Mouse (Mus musculus) Patski (cell line): ENCODE results near the gene Ube3c. TPM values are rescaled to one million over a fixed set of nuclear protein-coding genes. Genes with fewer than 3 reads are reported as not detected.
A peak's percentile ranks its signal among the peaks of the same experiment; 100 is the strongest.

Experiments
- ATAC-seq: fragments of 100-300 bp; one replicate; pipeline ENCODE4 v1.8.0; 2021
- CTCF ChIA-PET: fragments of 350-600 bp; sonication (Branson Sonifier 250); formaldehyde crosslinking; loops from one replicate; lab custom pipeline; 2022; ENCODE audit warnings: inconsistent platforms; lab: Charles Lee
- POLR2A ChIA-PET: fragments of 350-600 bp; sonication (Branson Sonifier 250); formaldehyde crosslinking; loops from one replicate; lab custom pipeline; 2022; ENCODE audit warnings: antibody characterized with exemption, inconsistent platforms; lab: Charles Lee
- DNase-seq: peaks from one replicate; pipeline ENCODE4 v3.0.0-alpha.2; 2011; ENCODE audit warnings: low read depth, low spot score
- H3K27me3 ChIP-seq: fragments of 371-371 bp; one replicate; pipeline ENCODE4 v1.5.1; 2021
- CTCF ChIP-seq: fragments of 100-300 bp; IDR thresholded peaks from one replicate; pipeline ENCODE4 v1.5.1; 2021
- in situ Hi-C: fragments of 300-500 bp; cut with MboI; formaldehyde crosslinking; loops from 3 replicates; pipeline ENCODE4 v1.11.1; 2018; ENCODE audit warnings: low pct_unique_long_range_greater_than_20kb, mixed read lengths
- polyA plus RNA-seq: library from polyadenylated mRNA; unstranded; gene quantifications from one replicate; pipeline ENCODE4 v1.2.3, GENCODE M21; 2021

Gene Ube3c
- polyA plus RNA-seq, 1 experiment from 2014 or later, result 57.4 TPM

DNA sequence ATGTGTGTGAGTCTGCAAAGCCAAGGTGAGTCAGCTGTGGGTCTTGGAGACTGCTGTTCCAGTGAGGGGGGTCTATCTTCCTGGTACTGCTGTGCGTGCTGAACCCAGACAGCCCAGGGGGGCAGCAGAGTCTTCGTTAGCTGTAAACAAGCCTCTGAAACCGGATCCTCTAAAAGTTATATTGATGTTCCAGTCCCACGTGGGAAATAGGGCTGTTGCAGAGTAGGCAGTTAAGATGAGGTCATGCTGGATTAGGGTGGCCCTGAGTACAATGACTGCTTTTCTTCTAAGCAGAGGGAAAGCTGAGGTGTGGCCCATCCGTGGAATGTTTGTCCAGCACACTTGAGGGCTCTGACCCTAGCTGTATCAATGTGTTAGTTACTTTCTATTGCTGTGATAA, 139.2 kb downstream of the Ube3c start:
- ChIA-PET CTCF (interaction anchor here (1.2 kb wide), 1 partner anchor 30 kb away, joined by 3 read pairs; no protein-coding TSS in a partner anchor), POLR2A (no interaction called here)
- TF ChIP-seq CTCF, result no peak
- H3K27me3 ChIP-seq, result no peaks in the 10 kb centered on the region
- in situ Hi-C loops, result no loop called here
- DNase-seq (peak; percentile 66), ATAC-seq (peak; percentile 74)

DNA sequence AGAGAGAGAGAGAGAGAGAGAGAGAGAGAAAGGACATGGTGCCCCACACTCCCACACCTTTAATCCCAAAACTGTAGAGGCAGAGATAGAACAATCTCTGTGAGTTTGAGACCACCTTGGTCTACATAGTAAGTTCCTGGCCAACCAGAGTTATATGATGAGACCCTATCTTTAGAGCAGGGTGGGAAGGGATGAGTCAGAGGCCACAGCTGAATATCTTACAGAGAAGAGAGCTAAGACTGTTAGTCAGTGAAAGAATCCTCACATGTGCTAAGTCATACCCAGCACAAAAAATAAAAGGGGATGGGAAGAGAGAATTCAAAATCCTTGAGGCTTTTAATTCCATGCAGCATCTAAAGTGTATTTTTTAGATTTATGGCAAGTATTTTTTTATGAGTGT, 142.6 kb downstream of the Ube3c start:
- in situ Hi-C loops, result no loop called here
- CTCF ChIA-PET, result no interaction called here
- TF ChIP-seq CTCF, result no peak
- ATAC-seq (no peak), DNase-seq (no peak)
- POLR2A ChIA-PET, result interaction anchor here (0.7 kb wide), 2 partner anchors 20 to 1562 kb away, joined by 3 to 4 read pairs; no protein-coding TSS in a partner anchor
- H3K27me3 ChIP-seq, result no peaks in the 10 kb centered on the region

DNA sequence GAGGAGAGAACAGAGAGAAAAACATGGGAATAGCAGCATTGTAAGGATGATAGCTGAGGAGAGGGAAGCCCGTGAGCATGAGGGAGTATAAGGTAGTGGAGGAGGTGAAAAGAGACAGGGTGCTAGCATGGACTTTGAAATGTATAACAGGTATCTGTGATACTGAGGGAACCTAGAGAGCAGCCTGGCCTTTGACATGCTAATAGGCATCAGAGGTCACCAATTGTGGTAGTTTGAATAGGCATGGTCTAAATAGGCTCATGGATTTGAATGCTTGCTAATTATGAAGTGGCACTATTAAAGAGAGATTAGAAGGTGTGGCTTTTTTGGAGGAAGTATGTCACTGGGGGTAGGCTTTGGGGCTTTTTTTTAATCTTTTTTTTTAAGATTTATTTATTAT, 143.9 kb downstream of the Ube3c start:
- DNase-seq (no peak), ATAC-seq (no peak)
- ChIA-PET POLR2A (no interaction called here), CTCF (no interaction called here)
- H3K27me3 ChIP-seq, result no peaks in the 10 kb centered on the region
- no peak for TF ChIP-seq CTCF
- in situ Hi-C loops, result no loop called here

DNA sequence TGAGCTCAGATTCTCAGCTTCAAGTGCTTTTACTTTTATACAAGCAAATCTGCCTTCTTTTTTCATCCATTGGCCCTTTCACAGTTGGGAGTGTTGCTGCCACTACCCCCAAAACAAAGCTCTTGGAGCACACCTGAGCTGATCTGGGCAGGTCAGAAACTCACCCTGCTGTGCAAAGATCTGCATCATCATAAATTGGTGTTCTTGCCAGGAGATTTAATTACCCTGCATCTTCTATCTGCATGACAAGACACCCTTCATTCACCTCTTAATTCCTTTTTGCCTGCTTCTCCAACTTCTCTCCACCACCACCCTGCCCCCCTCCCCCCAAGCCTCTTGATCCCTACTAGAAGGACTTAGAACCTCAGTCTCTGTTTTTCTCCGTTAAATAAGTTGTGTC, 152.1 kb downstream of the Ube3c start:
- POLR2A ChIA-PET, result no interaction called here
- no peaks in the 10 kb centered on the region for H3K27me3 ChIP-seq
- TF ChIP-seq CTCF, result no peak
- in situ Hi-C loops, result no loop called here
- CTCF ChIA-PET, result interaction anchor here (0.7 to 1.5 kb wide), 2 partner anchors 11 to 29 kb away, joined by 3 to 4 read pairs; no protein-coding TSS in a partner anchor
- DNase-seq (no peak), ATAC-seq (no peak)

DNA sequence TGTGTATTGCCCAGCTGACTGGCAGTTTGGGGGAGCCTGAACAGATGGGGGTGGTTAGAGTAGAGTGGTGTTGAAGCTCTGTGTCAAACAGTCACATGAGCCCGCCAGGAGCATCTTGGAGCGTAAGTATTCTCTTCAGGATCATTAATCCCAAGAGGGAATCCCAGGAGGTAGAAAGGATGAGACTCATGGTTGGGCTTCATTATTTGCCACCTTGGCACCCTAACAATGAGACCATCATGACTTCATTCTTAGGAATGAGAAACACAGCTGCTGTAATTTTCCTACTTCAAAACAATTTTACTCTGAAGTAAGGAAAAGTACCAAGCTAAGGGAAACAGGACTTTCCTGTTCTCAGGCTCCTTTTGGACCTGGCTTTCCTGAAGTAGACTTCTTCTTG, 156.3 kb downstream of the Ube3c start:
- H3K27me3 ChIP-seq, result no peaks in the 10 kb centered on the region
- peak; percentile 66 for ATAC-seq
- POLR2A ChIA-PET, result interaction anchor here (0.6 to 1.6 kb wide), 2 partner anchors 10 to 35 kb away, joined by 4 to 7 read pairs; partner anchors contain the start of genes Dnajb6 and Gm5129
- in situ Hi-C loops, result no loop called here
- DNase-seq, result peak; percentile 67
- TF ChIP-seq CTCF, result no peak
- CTCF ChIA-PET, result interaction anchor here (0.8 to 1.2 kb wide), 3 partner anchors 37 to 47 kb away, joined by 3 read pairs; no protein-coding TSS in a partner anchor

Other genes starting within 250 kb of the Ube3c start
- 15.5 TPM for gene Lmbr1, start 190.9 kb upstream of the Ube3c start, polyA plus RNA-seq
- gene Nom1, start 134.6 kb upstream of the Ube3c start, polyA plus RNA-seq, result 41.1 TPM
- gene Mnx1, start 90.8 kb upstream of the Ube3c start, polyA plus RNA-seq, result not detected
- 136 TPM for gene Dnajb6, start 166.4 kb downstream of the Ube3c start, polyA plus RNA-seq
- not detected for gene Gm5129, start 166.7 kb downstream of the Ube3c start, polyA plus RNA-seq